9 mouse cellular contexts compared by ENCODE assay signal in the genomic region with DNA sequence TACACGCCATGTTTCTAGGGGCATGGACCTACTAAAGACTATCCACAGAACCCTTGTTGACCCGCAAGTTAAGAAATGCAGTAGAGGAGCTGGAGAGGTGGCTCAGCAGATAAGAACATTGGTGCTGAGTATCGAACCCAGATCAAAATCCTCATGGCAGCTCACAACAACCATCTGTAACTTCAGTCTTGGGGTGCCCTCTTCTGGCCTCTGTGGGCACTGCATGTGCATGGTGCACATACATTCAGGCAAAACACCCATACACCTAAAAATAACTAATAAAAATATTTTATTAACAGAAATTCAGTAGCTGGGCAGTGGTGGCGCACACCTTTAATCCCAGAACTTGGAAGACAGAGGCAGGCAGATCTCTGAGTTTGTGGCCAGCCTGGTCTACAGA. TPM values are rescaled to one million over a fixed set of nuclear protein-coding genes. Genes with fewer than 3 reads are reported as not detected.
DNase-seq lines count a peak whose midpoint lies in the region; ATAC-seq and TF ChIP-seq lines count a peak whose summit lies in the region.
"Had no signal": no experiment of that assay in that cellular context is flagged by ENCODE, and none has a peak within 500 bp of the region (broad histone marks: within the 10 kb centered on the region; RNA-seq: fewer than 3 reads in every experiment).

No protein-coding gene starts in this region.

- no peak for TF ChIP-seq CTCF in thymus, adult 2 months (IDR thresholded peaks at IDR 0.05; ENCODE audit: borderline replicate concordance, control insufficient read depth, extremely low read depth, insufficient read depth, low read length, poor library complexity)

- H3K4me3 ChIP-seq in hindbrain, embryonic 10.5 days = no peak overlapping the region
- H3K4me3 ChIP-seq in hindbrain, embryonic 14.5 days (replicated peaks; ENCODE audit: low read length) = no peak overlapping the region
- no peak overlapping the region for H3K4me3 ChIP-seq in thymus, adult 2 months (ENCODE audit: control insufficient read depth, insufficient read depth, low read length)
- H3K4me3 ChIP-seq: embryonic facial prominence, embryonic 12.5 days had no signal

- H3K4me1 ChIP-seq in hindbrain, embryonic 10.5 days (replicated peaks) = peaks cover 15% of the 10 kb centered on the region
- 0 out of 2 replicates have a peak, but pooled peaks cover 3% of the 10 kb centered on the region for H3K4me1 ChIP-seq in hindbrain, embryonic 14.5 days (replicated peaks; ENCODE audit: control insufficient read depth, insufficient read depth, low read length)
- no peaks in the 10 kb centered on the region for H3K4me1 ChIP-seq in thymus, adult 2 months (replicated peaks; ENCODE audit: control insufficient read depth, insufficient read depth, low read length)

- peak; percentile 51 for DNase-seq in hindbrain, embryonic 10.5 days (ENCODE audit: low spot score)
- no peak for DNase-seq in hindbrain, embryonic 14.5 days (ENCODE audit: low spot score)
- peak; percentile 58 for DNase-seq in thymus, adult 2 months
- no peak for DNase-seq in thymus, adult 18-20 months
- DNase-seq in forelimb bud, embryonic 11.5 days (ENCODE audit: low read depth, low spot score) = peak; percentile 37
- DNase-seq in thymus, postnatal 14 days = peak; percentile 57
- no peak for DNase-seq in heart, postnatal 36 days
- DNase-seq in left cerebral cortex, adult 9 months (ENCODE audit: low spot score in 2 of 2) = no peak

- no peak for ATAC-seq in hindbrain, embryonic 14.5 days (ENCODE audit: low FRiP score)

- no peak overlapping the region for H3K27ac ChIP-seq in hindbrain, embryonic 10.5 days
- H3K27ac ChIP-seq in hindbrain, embryonic 14.5 days = no peak overlapping the region
- H3K27ac ChIP-seq in thymus, adult 2 months (ENCODE audit: control insufficient read depth, insufficient read depth, low read length) = no peak overlapping the region
- H3K27ac ChIP-seq: embryonic facial prominence, embryonic 12.5 days had no signal

- no peak overlapping the region for H3K4me2 ChIP-seq in hindbrain, embryonic 14.5 days (replicated peaks)
- H3K4me2 ChIP-seq: embryonic facial prominence, embryonic 12.5 days had no signal

- peaks cover 33% of the 10 kb centered on the region for H3K27me3 ChIP-seq in hindbrain, embryonic 10.5 days (ENCODE audit: insufficient read depth, poor library complexity, severe bottlenecking)
- peaks cover 28% of the 10 kb centered on the region for H3K27me3 ChIP-seq in hindbrain, embryonic 14.5 days (ENCODE audit: control insufficient read depth, insufficient read depth, low read length)
- peaks cover 8% of the 10 kb centered on the region for H3K27me3 ChIP-seq in thymus, adult 2 months (ENCODE audit: control insufficient read depth, insufficient read depth, low read length)

- TF ChIP-seq POLR2A in thymus, adult 2 months (IDR thresholded peaks at IDR 0.05; ENCODE audit: control insufficient read depth, extremely low read depth, insufficient read depth, low read length, poor library complexity) = no peak

- intact Hi-C loops in heart, postnatal 36 days (cut with DNase I) = no loop called here

- WGBS in hindbrain, embryonic 10.5 days = 91% methylated on average over 4 of the region's 4 CpGs
- WGBS in hindbrain, embryonic 14.5 days = 89% methylated on average over 4 of the region's 4 CpGs
- WGBS in thymus, adult 2 months = 94% methylated on average over 4 of the region's 4 CpGs

- H3K9ac ChIP-seq in hindbrain, embryonic 14.5 days = no peak overlapping the region
- H3K9ac ChIP-seq: embryonic facial prominence, embryonic 12.5 days had no signal

- H3K9me3 ChIP-seq in hindbrain, embryonic 10.5 days = no peaks in the 10 kb centered on the region
- H3K9me3 ChIP-seq in hindbrain, embryonic 14.5 days (ENCODE audit: control insufficient read depth, low read length) = no peaks in the 10 kb centered on the region
- H3K9me3 ChIP-seq: embryonic facial prominence, embryonic 12.5 days had no signal

- no peaks in the 10 kb centered on the region for H3K36me3 ChIP-seq in hindbrain, embryonic 10.5 days
- no peaks in the 10 kb centered on the region for H3K36me3 ChIP-seq in hindbrain, embryonic 14.5 days (replicated peaks; ENCODE audit: control insufficient read depth, insufficient read depth)
- H3K36me3 ChIP-seq in thymus, adult 2 months (ENCODE audit: control insufficient read depth, insufficient read depth, low read length) = no peaks in the 10 kb centered on the region
- H3K36me3 ChIP-seq: embryonic facial prominence, embryonic 12.5 days had no signal

RNA-seq across cellular contexts. Expression of a gene that starts 54.1 kb away (rescaled TPM):
- 0.75 and 0.81 TPM in 2 replicates for polyA plus RNA-seq in hindbrain, embryonic 10.5 days (2016; fragmentation: Nextera tagmentation; extraction: Ambion mirVana)
- 0.27 and 0.37 TPM in 2 replicates for polyA plus RNA-seq in hindbrain, embryonic 14.5 days (2014; fragmentation: Nextera tagmentation; extraction: Ambion mirVana)
- 3.3 and 14.7 TPM in 2 replicates for polyA plus RNA-seq in thymus, adult 2 months (2012; rRNA removed)
- 100 to 1,000 TPM; 323 to 334 TPM for total RNA-seq in heart, postnatal 36 days (2021)

Comparison
In these comparisons a context has a peak if more than half of its experiments do, and no peak if none do; other contexts are left out.
1. DNase-seq: peak in hindbrain, embryonic 10.5 days (single experiment), thymus, adult 2 months (single experiment), forelimb bud, embryonic 11.5 days (single experiment) and thymus, postnatal 14 days (single experiment); none in hindbrain, embryonic 14.5 days (single experiment), thymus, adult 18-20 months (0 of 2), heart, postnatal 36 days (0 of 2) and left cerebral cortex, adult 9 months (0 of 2).